Mouse (Mus musculus): Measurements from ENCODE around the gene Mfrp.

DNA sequence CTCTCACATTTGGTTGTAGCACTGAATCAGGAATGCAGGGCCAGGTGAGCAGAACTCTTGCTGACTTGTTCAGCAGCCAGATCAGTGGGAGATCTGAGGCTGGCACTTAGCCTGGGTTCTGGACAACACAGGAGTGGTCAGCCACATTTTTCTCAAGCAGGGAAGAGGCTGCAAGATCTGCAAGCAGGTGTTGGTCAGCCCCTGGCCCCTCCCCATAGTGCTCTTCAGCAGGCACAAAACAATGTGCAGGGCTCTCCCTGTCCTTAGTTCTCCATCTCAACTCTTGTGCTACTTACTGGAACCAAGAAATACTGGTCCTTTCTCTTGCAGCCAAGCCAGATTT is 43.2 kb downstream of the Mfrp start:
- TF ChIP-seq RAD21 (IDR thresholded peaks at IDR 0.05; ENCODE audit: low read depth, low read length) (no peak), CTCF (IDR thresholded peaks at IDR 0.05 in 2 of 3, conservative IDR thresholded peaks at IDR 0.05 in 1 of 3; ENCODE audit: control insufficient read depth in 1 of 3, insufficient read depth in 1 of 3, low read depth in 2 of 3, low read length in 3 of 3, poor library complexity in 1 of 3, severe bottlenecking in 1 of 3) (no peak), USF2 (IDR thresholded peaks at IDR 0.05; ENCODE audit: borderline replicate concordance in 1 of 2, insufficient read depth in 1 of 2, low read depth in 1 of 2, low read length in 2 of 2) (no peak), HCFC1 (IDR thresholded peaks at IDR 0.05; ENCODE audit: low read depth, low read length) (no peak), MAX (IDR thresholded peaks at IDR 0.05; ENCODE audit: low read length) (no peak), BHLHE40 (IDR thresholded peaks at IDR 0.05; ENCODE audit: borderline replicate concordance, low read depth, low read length) (no peak)
